Mouse (Mus musculus) hindbrain, embryonic 16.5 days (tissue): ENCODE measurements at regions not wholly inside any gene's neighbourhood (a gene's known extent, or its start where the extent isn't known, plus 50 kb on each side); places are given as distances from the start of the nearest gene placed in this dataset.

Experiments
- ATAC-seq: fragments of 200-750 bp; cut with Nextera tagmentation; 2 replicates; pipeline ENCODE4 v1.8.0; 2017; ENCODE audit warnings: moderate TSS enrichment, moderate library complexity
- H3K27ac ChIP-seq: fragments of 300-500 bp; sonication (generic); 2 replicates; pipeline ENCODE4 v1.5.1; 2014; ENCODE audit warnings: low read depth, mild to moderate bottlenecking, control low read depth, low read length, moderate library complexity
- H3K27me3 ChIP-seq: fragments of 300-500 bp; sonication (generic); replicated peaks from 2 replicates; pipeline ENCODE4 v1.6.1; 2014; ENCODE audit warnings: low read length; ENCODE audit not compliant: control insufficient read depth, insufficient read depth
- H3K36me3 ChIP-seq: fragments of 300-500 bp; sonication (generic); 2 replicates; pipeline ENCODE4 v1.6.1; 2014; ENCODE audit warnings: mild to moderate bottlenecking, low read length, moderate library complexity, mixed read lengths; ENCODE audit not compliant: control insufficient read depth, insufficient read depth
- H3K4me1 ChIP-seq: fragments of 300-500 bp; sonication (generic); 2 replicates; pipeline ENCODE4 v1.6.1; 2014; ENCODE audit warnings: low read depth, low read length; ENCODE audit not compliant: control insufficient read depth, insufficient read depth
- H3K4me2 ChIP-seq: fragments of 300-500 bp; sonication (generic); 2 replicates; pipeline ENCODE4 v1.6.1; 2014; ENCODE audit warnings: mild to moderate bottlenecking, low read length, control low read depth, moderate library complexity
- H3K4me3 ChIP-seq: fragments of 300-500 bp; sonication (generic); 2 replicates; pipeline ENCODE4 v1.5.1; 2014; ENCODE audit warnings: mild to moderate bottlenecking, low read length, control low read depth, moderate library complexity
- H3K9ac ChIP-seq: fragments of 300-500 bp; sonication (generic); 2 replicates; pipeline ENCODE4 v1.6.1; 2014; ENCODE audit warnings: low read depth, mild to moderate bottlenecking, control low read depth, low read length, moderate library complexity
- H3K9me3 ChIP-seq: fragments of 300-500 bp; sonication (generic); 2 replicates; pipeline ENCODE4 v1.6.1; 2014; ENCODE audit warnings: mild to moderate bottlenecking, low read length, moderate library complexity; ENCODE audit not compliant: control insufficient read depth
- WGBS: fragments of 180-500 bp; shearing (Covaris S2); extraction: QIAGEN DNeasy Blood & Tissue Kit; methylation state at CpG from one replicate; pipeline ENCODE4 v1.1.7; 2014; 5-methylcytosine and 5-hydroxymethylcytosine counted together

DNA sequence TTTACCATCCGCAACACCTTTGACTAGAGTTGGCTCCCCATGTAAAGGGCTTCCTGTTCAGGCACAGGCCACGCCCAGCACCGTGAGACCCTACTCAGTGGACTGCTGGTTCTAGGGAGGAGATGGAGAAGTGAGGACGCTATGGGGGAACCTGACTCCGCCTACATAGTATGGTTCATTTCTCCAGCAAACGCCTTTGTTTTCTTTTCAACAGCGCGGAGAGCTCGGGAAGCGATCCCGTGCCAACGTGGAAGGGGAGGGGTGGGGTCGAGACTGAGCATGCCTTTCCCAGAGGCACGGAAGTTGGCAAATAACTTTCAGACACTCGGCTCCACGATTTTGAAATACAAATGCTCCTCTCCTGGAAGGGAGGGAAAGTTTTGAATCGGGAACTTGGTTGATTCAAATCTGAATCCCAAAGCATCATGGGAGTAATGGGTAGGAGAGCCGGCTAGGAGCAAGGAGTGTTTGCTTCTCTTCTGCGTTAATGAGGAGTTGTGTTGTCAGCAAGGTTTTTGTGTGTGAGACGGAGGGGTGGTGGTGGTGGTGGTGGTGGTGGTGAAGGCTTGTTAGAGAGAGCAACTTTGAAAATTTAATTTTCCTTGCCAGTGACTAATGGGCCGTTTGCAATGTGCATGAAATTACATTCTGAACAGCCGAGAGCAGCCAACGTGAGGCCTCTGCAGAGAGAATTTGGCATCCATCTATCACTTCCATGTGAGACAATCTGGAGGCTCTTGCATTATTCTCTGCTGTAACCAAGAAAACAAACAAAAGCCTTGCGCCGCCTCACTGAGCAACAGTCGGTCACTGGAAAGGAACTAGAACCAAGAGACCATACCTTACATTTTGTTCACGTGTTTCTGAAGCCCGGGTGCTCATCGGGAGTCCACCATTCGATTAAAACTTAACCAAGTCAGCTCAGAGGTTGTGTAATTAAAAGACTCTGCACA, 89.9 kb upstream of the Gm9887 start:
- H3K4me2 ChIP-seq, result peak overlapping the region; percentile 55
- H3K9ac ChIP-seq, result peak overlapping the region; percentile 47
- H3K36me3 ChIP-seq, result no peaks in the 10 kb centered on the region
- H3K9me3 ChIP-seq, result no peaks in the 10 kb centered on the region
- peak overlapping the region; percentile 37 for H3K4me3 ChIP-seq
- H3K4me1 ChIP-seq, result peaks cover 11% of the 10 kb centered on the region
- H3K27me3 ChIP-seq, result no peaks in the 10 kb centered on the region
- H3K27ac ChIP-seq, result peak overlapping the region; percentile 68
- ATAC-seq, result peak; percentile 74
- 7% methylated on average over 30 of the region's 30 CpGs for WGBS

DNA sequence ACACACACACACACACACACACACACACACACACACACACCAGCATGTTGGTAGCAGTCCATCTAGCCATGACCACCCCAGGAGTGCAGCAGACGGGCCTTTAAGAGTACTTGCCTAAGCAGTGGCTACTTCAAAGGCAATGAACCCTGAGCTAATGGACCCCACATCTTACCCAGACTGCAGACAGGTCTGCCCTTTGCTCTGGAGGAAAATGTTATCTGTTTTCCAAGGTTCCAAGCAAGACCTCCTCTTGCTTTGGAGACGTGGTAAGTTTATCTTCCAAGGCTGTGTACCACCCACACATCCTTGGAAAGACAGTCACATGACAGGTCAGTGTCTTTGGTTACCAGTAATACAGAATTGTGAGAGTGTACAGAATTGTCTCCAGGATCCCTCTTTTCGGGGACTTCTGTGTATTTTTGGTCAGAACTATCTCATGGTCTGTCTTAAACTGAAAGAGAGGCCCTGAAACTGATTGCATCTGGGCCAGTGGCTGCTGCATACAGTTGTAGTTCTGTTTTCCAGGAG, 88.4 kb upstream of the Gm9887 start:
- Histone ChIP-seq H3K4me2 (no peak overlapping the region), H3K36me3 (no peaks in the 10 kb centered on the region), H3K27ac (no peak overlapping the region), H3K4me1 (peaks cover 11% of the 10 kb centered on the region), H3K27me3 (no peaks in the 10 kb centered on the region), H3K4me3 (no peak overlapping the region), H3K9me3 (no peaks in the 10 kb centered on the region), H3K9ac (no peak overlapping the region)
- WGBS, result 75% methylated on average over 3 of the region's 3 CpGs
- ATAC-seq, result no peak

DNA sequence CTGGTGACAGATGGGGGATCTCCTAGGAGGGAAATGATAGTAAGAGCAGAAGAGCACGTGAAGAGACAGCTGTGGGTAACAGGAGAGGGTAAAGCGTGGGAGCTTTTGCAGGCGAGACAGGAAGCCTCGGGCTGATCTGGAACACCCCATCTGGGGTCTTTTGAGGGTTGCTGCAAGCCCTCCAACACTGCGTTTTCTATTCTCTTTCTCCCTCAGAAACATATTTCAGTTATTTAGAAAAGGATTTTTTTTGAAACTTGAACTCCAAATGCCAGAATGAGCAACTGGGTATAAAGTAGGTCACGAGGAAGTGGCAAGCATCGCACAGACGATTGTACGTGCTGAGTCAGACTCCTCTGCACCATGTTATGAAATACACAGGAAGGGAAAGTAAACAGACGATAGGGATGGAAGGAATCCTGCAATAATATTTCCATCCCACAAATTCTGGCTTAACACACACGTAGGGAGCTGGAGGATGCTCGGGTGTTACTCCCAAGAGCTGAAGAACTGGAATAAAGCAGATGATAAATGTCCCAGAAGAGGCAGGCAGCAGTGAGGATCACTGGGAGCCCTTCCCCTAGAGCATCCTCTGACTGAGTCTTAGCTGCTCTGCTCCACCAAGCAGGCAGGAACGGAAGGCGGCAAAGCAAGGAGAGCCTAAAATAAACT, 86.0 kb upstream of the Gm9887 start:
- 54% methylated on average over 14 of the region's 14 CpGs for WGBS
- no peak for ATAC-seq
- Histone ChIP-seq H3K27me3 (no peaks in the 10 kb centered on the region), H3K4me2 (no peak overlapping the region), H3K9ac (no peak overlapping the region), H3K27ac (peak overlapping the region; percentile 1; the same call in 1 of the 2 replicates), H3K9me3 (no peaks in the 10 kb centered on the region), H3K36me3 (no peaks in the 10 kb centered on the region), H3K4me3 (no peak overlapping the region), H3K4me1 (peaks cover 11% of the 10 kb centered on the region)

DNA sequence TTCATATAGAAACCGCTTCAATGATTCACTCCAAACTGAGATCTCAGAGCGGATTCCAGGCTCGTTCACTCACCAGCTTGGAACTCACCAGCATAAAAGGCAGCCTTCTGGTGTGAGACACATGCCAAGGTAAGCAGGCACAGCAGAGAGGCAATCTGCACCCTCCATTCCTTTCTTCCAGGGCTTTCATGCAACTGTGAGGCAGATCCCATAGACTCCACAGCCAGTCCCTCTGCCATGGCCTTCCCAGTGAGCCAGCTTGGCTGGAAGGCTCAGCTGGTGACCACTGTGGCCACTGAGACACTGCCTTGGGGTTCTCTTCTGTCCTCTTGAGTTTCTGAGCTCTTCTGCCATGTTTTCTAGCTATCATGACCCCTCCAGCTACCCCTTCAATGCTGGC, 84.5 kb upstream of the Gm9887 start:
- no peak overlapping the region for H3K27ac ChIP-seq
- 88% methylated on average over 3 of the region's 3 CpGs for WGBS

DNA sequence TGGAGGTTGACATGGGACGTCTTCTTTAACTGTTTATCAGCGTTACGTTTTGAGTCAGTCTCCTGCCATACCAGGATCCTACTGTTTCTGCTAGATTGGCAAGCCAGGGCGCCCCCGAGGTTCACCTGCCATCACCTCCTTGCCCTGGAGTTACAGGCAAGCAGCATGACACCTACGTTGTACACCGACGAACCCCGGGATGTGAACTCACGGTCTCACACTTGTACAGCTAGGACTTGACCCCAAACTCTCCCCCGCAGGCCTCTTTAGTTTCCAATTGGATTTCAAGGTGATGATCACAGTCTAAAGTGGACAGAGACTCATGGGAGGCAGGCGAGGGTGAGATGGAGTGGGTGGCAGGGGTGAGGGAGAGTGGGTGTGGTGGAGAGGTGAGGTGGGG, 83.9 kb upstream of the Gm9887 start:
- Histone ChIP-seq H3K36me3 (no peaks in the 10 kb centered on the region), H3K4me1 (no peaks in the 10 kb centered on the region), H3K27me3 (no peaks in the 10 kb centered on the region), H3K9ac (no peak overlapping the region), H3K4me2 (no peak overlapping the region), H3K4me3 (no peak overlapping the region), H3K9me3 (no peaks in the 10 kb centered on the region), H3K27ac (no peak overlapping the region)
- WGBS, result 90% methylated on average over 12 of the region's 12 CpGs
- no peak for ATAC-seq

More for the DNA sequence above, 84.5 kb upstream of the Gm9887 start:
- no peak for ATAC-seq
- no peaks in the 10 kb centered on the region for H3K27me3 ChIP-seq
- no peak overlapping the region for H3K4me2 ChIP-seq
- H3K9ac ChIP-seq, result no peak overlapping the region
- H3K4me1 ChIP-seq, result peaks cover 4% of the 10 kb centered on the region
- H3K4me3 ChIP-seq, result no peak overlapping the region
- no peaks in the 10 kb centered on the region for H3K9me3 ChIP-seq
- H3K36me3 ChIP-seq, result no peaks in the 10 kb centered on the region

DNA sequence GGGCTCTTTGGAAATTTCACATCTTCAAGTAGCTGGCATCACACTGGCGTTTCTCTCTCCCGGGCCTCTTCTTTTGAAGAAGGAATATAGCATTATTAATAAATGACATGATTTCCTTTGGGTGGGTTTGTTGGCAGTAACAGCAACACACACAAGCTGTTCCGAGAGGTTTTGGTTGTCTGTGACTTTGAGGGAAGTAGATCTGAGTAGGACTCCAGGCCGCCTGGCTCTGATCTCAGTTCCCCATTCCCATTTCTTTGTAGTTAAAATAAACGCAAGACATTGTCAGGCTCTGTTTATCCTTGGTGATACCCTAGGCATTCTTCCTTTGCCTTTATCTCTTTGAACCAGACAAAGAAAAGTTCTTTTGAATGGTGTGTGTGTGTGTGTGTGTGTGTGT, 83.3 kb upstream of the Gm9887 start:
- H3K27me3 ChIP-seq, result no peaks in the 10 kb centered on the region
- H3K4me2 ChIP-seq, result no peak overlapping the region
- no peaks in the 10 kb centered on the region for H3K4me1 ChIP-seq
- no peak for ATAC-seq
- H3K27ac ChIP-seq, result no peak overlapping the region
- H3K9ac ChIP-seq, result no peak overlapping the region
- H3K36me3 ChIP-seq, result no peaks in the 10 kb centered on the region
- H3K9me3 ChIP-seq, result no peaks in the 10 kb centered on the region
- 72% methylated on average over 5 of the region's 5 CpGs for WGBS
- H3K4me3 ChIP-seq, result no peak overlapping the region

DNA sequence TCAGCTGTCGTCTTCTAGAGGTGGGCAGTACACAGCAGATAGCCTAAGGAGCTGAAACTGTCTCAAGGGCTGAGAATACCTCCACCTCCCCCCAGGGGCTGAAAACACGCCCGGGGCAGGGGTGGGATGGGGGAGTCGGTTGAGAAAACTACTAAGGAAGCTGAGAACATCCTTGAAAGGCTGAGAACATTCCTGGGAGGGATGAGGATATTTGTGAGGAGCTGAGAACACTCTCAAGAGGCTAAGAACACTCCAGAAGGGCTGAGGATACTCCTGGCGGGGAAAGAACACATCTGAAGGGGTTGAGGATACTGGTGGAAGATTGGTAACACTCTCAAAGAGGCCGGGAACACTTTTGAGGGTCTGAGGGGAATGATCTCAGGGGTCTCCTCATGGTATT, 81.3 kb upstream of the Gm9887 start:
- no peaks in the 10 kb centered on the region for H3K9me3 ChIP-seq
- no peaks in the 10 kb centered on the region for H3K27me3 ChIP-seq
- no peak overlapping the region for H3K4me2 ChIP-seq
- H3K27ac ChIP-seq, result no peak overlapping the region
- WGBS, result 89% methylated on average over 6 of the region's 6 CpGs
- no peak overlapping the region for H3K4me3 ChIP-seq
- ATAC-seq, result no peak
- no peak overlapping the region for H3K9ac ChIP-seq
- H3K36me3 ChIP-seq, result no peaks in the 10 kb centered on the region
- H3K4me1 ChIP-seq, result no peaks in the 10 kb centered on the region

DNA sequence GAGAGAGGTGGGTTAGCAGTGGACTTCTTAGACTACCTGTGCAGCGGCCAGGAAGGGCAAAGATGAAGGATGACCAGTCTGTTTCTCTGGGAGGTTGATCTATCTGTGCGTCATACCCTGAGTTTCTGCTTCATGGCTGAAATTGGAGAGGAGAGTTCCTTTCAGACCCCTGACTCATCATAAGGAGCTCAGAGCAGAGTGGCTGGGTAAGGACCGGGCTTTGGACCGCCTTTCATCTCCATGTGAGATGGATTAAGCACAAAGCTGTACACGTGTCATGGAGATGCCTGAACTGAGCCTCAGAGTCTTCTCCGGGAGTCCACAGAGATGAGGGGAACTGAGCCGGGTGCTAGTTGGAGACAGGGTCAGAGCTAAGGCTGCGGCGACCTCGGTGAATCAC, 80.7 kb upstream of the Gm9887 start:
- Histone ChIP-seq H3K4me1 (no peaks in the 10 kb centered on the region), H3K9me3 (no peaks in the 10 kb centered on the region), H3K4me3 (no peak overlapping the region), H3K4me2 (no peak overlapping the region), H3K36me3 (no peaks in the 10 kb centered on the region), H3K27me3 (no peaks in the 10 kb centered on the region), H3K27ac (no peak overlapping the region), H3K9ac (no peak overlapping the region)
- no peak for ATAC-seq
- 93% methylated on average over 10 of the region's 10 CpGs for WGBS

DNA sequence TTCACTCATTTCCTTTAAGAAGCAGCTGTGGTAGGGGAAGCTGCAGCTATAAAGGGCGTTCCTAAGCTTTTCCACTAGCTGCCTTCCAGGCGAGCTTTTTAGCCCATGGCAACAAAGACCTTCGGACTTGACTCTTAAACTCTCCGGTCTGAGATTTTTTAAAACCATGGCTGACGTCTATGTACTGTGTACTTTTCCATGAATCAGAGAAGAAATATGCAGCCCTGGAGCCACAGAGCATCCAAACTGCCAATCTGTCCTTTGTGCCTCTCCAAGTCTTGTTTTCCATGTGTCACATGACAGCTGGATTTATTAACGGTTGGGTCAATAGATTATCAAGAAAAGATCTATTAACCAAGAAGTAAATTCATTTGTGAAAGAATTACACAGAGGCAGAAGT, 78.9 kb upstream of the Gm9887 start:
- Histone ChIP-seq H3K4me1 (peaks cover 6% of the 10 kb centered on the region), H3K27ac (no peak overlapping the region), H3K4me3 (no peak overlapping the region), H3K4me2 (no peak overlapping the region), H3K9ac (no peak overlapping the region), H3K36me3 (no peaks in the 10 kb centered on the region), H3K27me3 (no peaks in the 10 kb centered on the region), H3K9me3 (no peaks in the 10 kb centered on the region)
- 68% methylated on average over 6 of the region's 6 CpGs for WGBS
- no peak for ATAC-seq
